Mouse (Mus musculus): ENCODE data around the gene Lekr1.

- no peak for TF ChIP-seq CTCF (IDR thresholded peaks at IDR 0.05; ENCODE audit: low read depth)
- TF ChIP-seq EP300 (optimal IDR thresholded peaks at IDR 0.05), result no peak
These were observed 128.7 kb downstream of the Lekr1 start for GRCm38 (mm10) chr3:65794711-65795110.
